Mouse (Mus musculus): ENCODE measurements around the gene Cd244a.

- TF ChIP-seq POLR2A (IDR thresholded peaks at IDR 0.05; ENCODE audit: insufficient read length, low read depth) (no peak), SRF (IDR thresholded peaks at IDR 0.05; ENCODE audit: control insufficient read depth, insufficient read length, low read depth) (no peak), MAX (IDR thresholded peaks at IDR 0.05; ENCODE audit: low read depth) (no peak), USF1 (IDR thresholded peaks at IDR 0.05; ENCODE audit: low read depth) (no peak), REST (IDR thresholded peaks at IDR 0.05; ENCODE audit: insufficient read depth, insufficient read length) (no peak)
Observed at GRCm38 (mm10) chr1:171558407-171558806, 586 bp upstream of the Cd244a start.
